Mouse (Mus musculus): ENCODE results near the gene Dnah7b. TPM values are rescaled to one million over a fixed set of nuclear protein-coding genes. Genes with fewer than 3 reads are reported as not detected.
"Not testable (repeated sequence)": the region's sequence is repeated elsewhere in the genome, so short reads cannot be mapped to it uniquely, and the experiment has no call there.

Gene Dnah7b
- total RNA-seq (2021): 4.0 and 4.9 TPM in 2 replicates
- long read RNA-seq: 0 reads

- no peak for DNase-seq
Measured at GRCm38 (mm10) chr1:46066015-46066414, at the start of gene Dnah7b. Gene Dnah7b, plus strand, starts transcription at chr1:46066315.

- peak; percentile 21 for DNase-seq
Measured at GRCm38 (mm10) chr1:46018382-46018977, 47.6 kb upstream of the Dnah7b start.

- DNase-seq: no peak
Measured at GRCm38 (mm10) chr1:46022262-46022661, 43.9 kb upstream of the Dnah7b start.

GRCm38 (mm10) chr1:46031993-46032555 lies 34.0 kb upstream of the Dnah7b start:
- DNase-seq: no peak

- DNase-seq: no peak
Measured at GRCm38 (mm10) chr1:46048188-46048587, 17.9 kb upstream of the Dnah7b start.

- peak; percentile 59 for DNase-seq
Measured at GRCm38 (mm10) chr1:46066484-46067251, 553 bp downstream of the Dnah7b start.

- not testable (repeated sequence) for DNase-seq
Measured at GRCm38 (mm10) chr1:46068787-46069186, 2.7 kb downstream of the Dnah7b start.

- no peak for DNase-seq
Measured at GRCm38 (mm10) chr1:46077891-46078290, 11.8 kb downstream of the Dnah7b start.

GRCm38 (mm10) chr1:46100484-46100883 lies 34.4 kb downstream of the Dnah7b start:
- no peak for DNase-seq

- not testable (repeated sequence) for DNase-seq
Measured at GRCm38 (mm10) chr1:46112606-46113005, 46.5 kb downstream of the Dnah7b start.

GRCm38 (mm10) chr1:46117179-46117578 lies 51.1 kb downstream of the Dnah7b start:
- DNase-seq: not testable (repeated sequence)

GRCm38 (mm10) chr1:46128058-46128457 lies 61.9 kb downstream of the Dnah7b start:
- no peak for DNase-seq

GRCm38 (mm10) chr1:46196835-46197234 lies 130.7 kb downstream of the Dnah7b start:
- DNase-seq: not testable (repeated sequence)

- DNase-seq: not testable (repeated sequence)
Measured at GRCm38 (mm10) chr1:46201169-46201568, 135.1 kb downstream of the Dnah7b start.

- not testable (repeated sequence) for DNase-seq
Measured at GRCm38 (mm10) chr1:46210014-46210588, 144.0 kb downstream of the Dnah7b start.

- not testable (repeated sequence) for DNase-seq
Measured at GRCm38 (mm10) chr1:46222704-46223103, 156.6 kb downstream of the Dnah7b start.

GRCm38 (mm10) chr1:46226136-46226535 lies 160.0 kb downstream of the Dnah7b start:
- DNase-seq: not testable (repeated sequence)

- not testable (repeated sequence) for DNase-seq
Measured at GRCm38 (mm10) chr1:46268841-46269240, 202.7 kb downstream of the Dnah7b start.

- no peak for DNase-seq
Measured at GRCm38 (mm10) chr1:46271927-46272326, 205.8 kb downstream of the Dnah7b start.

GRCm38 (mm10) chr1:46278057-46278910 lies 212.2 kb downstream of the Dnah7b start:
- DNase-seq: not testable (repeated sequence)

- DNase-seq: not testable (repeated sequence)
Measured at GRCm38 (mm10) chr1:46278911-46279565, 212.9 kb downstream of the Dnah7b start.

Data from adrenal gland, postnatal 25 days (tissue).